Mouse (Mus musculus) macrophage (primary cell): ENCODE measurements around the gene Sec14l3. TPM values are rescaled to one million over a fixed set of nuclear protein-coding genes. Genes with fewer than 3 reads are reported as not detected.

Source experiments
- H3K27ac ChIP-seq: fragments of 350-480 bp; formaldehyde crosslinking; 2 replicates; pipeline ENCODE4 v1.9.0; 2021
- H3K36me3 ChIP-seq: fragments of 350-480 bp; formaldehyde crosslinking; 2 replicates; pipeline ENCODE4 v1.9.0; 2021; ENCODE audit errors: inconsistent target
- H3K4me3 ChIP-seq: fragments of 350-480 bp; formaldehyde crosslinking; 2 replicates; pipeline ENCODE4 v1.9.0; 2021; ENCODE audit errors: inconsistent target
- H3K79me2 ChIP-seq: fragments of 350-480 bp; formaldehyde crosslinking; 2 replicates; pipeline ENCODE4 v1.9.0; 2021; ENCODE audit errors: inconsistent target
- WGBS: methylation state at CpG from one replicate; pipeline ENCODE4 v1.1.7; 2026; ENCODE audit warnings: inconsistent platforms; ENCODE audit not compliant: missing documents; 5-methylcytosine and 5-hydroxymethylcytosine counted together
- polyA plus RNA-seq: library from polyadenylated mRNA; stranded (reverse); fragments of 250-400 nt; gene quantifications from 3 replicates; pipeline ENCODE4 v1.2.4, GENCODE M21; 2018; ENCODE audit warnings: inconsistent platforms

Gene Sec14l3
- polyA plus RNA-seq, 1 experiment from 2014 or later = not detected

DNA sequence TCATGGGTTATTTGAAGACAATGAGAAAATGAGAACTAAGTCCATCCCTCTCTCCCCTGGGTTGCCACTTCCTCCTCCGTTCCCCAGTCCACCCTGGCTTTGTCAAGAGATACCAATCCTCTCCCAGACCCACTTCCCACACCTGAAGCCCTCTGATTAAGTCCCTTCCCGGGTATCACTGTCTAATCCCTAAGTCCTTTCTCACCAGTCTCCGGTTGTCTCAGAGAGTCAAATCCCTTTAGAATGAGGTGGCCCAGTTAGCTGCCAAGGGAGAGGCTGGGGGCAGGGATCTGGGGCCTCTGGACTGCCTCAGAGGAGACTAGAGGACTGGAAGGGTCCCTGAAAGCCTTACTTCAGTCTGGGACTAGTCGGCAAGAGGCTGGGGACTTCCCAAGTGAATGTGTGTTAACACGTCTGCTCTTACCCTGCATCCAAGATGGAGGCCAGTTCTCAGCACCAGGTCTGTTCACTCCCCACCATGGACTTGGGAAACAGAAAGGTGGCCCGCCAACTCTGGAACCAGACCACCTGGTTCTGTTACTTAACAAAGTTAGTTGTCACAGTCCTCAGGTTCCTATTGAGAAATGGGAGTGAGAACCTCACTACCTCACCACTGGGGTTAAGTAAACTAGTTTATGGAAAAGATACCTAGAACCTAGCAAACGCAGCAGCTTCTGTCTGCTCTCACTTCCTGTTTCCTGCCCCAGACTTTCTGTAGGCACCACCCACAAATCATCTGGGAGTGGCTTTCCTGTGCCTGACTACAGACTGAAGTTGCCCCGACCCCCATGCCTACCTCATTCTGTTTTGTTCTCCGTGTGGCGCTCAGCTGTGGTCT lies 58.3 kb downstream of the Sec14l3 start, which contains the start of gene Sec14l2:
Sec14l2 (minus strand) TSS at position 674 of the 838 bp plus-strand sequence.
- Histone ChIP-seq H3K79me2 (no peaks in the 10 kb centered on the region), H3K27ac (no peak within 1 kb of the TSS), H3K4me3 (no peak within 1 kb of the TSS), H3K36me3 (no peaks in the 10 kb centered on the region)
- 54% methylated on average over 10 of the region's 10 CpGs for WGBS

DNA sequence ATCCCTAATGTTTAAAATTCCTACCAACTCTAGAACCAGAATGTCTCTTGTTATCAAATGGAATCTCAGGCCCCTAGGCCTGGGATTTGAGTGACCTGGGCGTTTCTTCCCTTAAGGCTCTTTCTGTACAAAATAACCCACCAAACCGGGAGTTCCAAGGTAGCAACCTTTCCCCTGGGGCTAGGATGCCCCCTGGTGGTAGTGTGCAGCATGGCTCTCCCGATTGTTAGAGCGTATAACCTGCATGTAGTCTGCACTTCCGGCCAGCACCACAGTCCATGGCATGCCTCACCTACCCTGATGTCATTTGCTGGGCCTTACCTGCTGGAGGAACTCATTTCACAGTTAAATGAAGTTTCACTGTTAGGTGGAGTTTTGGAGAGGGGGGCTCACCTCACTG lies 59.3 kb downstream of the Sec14l3 start:
- no peak overlapping the region for H3K4me3 ChIP-seq
- WGBS = 77% methylated on average over 5 of the region's 5 CpGs

DNA sequence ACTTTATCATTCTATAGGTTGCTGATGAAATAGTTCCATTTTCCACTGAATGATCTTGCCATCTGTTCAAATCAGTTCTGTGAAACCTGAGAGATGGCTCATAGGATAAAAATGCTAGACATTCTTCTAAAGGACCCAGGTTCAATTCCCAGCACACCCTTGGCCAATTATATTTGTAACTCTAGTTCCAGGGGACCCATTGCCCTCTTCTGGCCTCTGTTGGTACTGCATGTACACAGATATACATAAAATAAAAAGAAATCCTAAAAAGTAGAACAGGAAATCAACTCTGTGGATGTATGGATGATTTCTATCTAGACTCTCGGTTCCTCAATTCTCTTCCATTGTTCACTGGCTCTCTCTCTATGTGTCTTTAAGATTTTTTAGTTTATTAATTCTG lies 62.4 kb downstream of the Sec14l3 start:
- Histone ChIP-seq H3K27ac (no peak overlapping the region), H3K79me2 (no peaks in the 10 kb centered on the region), H3K4me3 (no peak overlapping the region), H3K36me3 (no peaks in the 10 kb centered on the region)
- WGBS = 100% methylated on average over 1 of the region's 1 CpGs

More for the DNA sequence above, 59.3 kb downstream of the Sec14l3 start:
- Histone ChIP-seq H3K36me3 (no peaks in the 10 kb centered on the region), H3K79me2 (no peaks in the 10 kb centered on the region), H3K27ac (no peak overlapping the region)

Other genes with a start within 250 kb of the Sec14l3 start
- 11.1 to 28.2 TPM (median 13.4 TPM) in 3 replicates for gene Osbp2, start 200.9 kb upstream of the Sec14l3 start, polyA plus RNA-seq
- gene 4921536K21Rik, start 169.7 kb upstream of the Sec14l3 start, polyA plus RNA-seq = 0.23 to 0.27 TPM (median 0.26 TPM) in 3 replicates
- gene Dusp18, start 169.6 kb upstream of the Sec14l3 start, polyA plus RNA-seq = 1.5 to 2.8 TPM (median 1.5 TPM) in 3 replicates
- 7.6 to 21.0 TPM (median 11.5 TPM) in 3 replicates for gene Slc35e4, start 150.2 kb upstream of the Sec14l3 start, polyA plus RNA-seq
- gene Tcn2, start 132.7 kb upstream of the Sec14l3 start, polyA plus RNA-seq = 146 to 274 TPM (median 178 TPM) in 3 replicates
- 48.4 to 113 TPM (median 80.4 TPM) in 3 replicates for gene Pes1, start 100.9 kb upstream of the Sec14l3 start, polyA plus RNA-seq
- not detected in 3 replicates for gene 4930556J24Rik, start 88.1 kb upstream of the Sec14l3 start, polyA plus RNA-seq
- not detected in 3 replicates for gene Gal3st1, start 81.2 kb upstream of the Sec14l3 start, polyA plus RNA-seq
- gene Sec14l4, start 33.4 kb upstream of the Sec14l3 start, polyA plus RNA-seq = not detected in 3 replicates
- gene Mtfp1, start 30.6 kb downstream of the Sec14l3 start, polyA plus RNA-seq = 1.4 to 1.6 TPM (median 1.5 TPM) in 3 replicates
- gene Sec14l2, start 58.6 kb downstream of the Sec14l3 start, polyA plus RNA-seq = 0.12 to 0.22 TPM (median 0.15 TPM) in 3 replicates
- 7.0 to 14.0 TPM (median 11.5 TPM) in 3 replicates for gene Rnf215, start 70.4 kb downstream of the Sec14l3 start, polyA plus RNA-seq
- gene Ccdc157, start 95.5 kb downstream of the Sec14l3 start, polyA plus RNA-seq = 0.62 to 1.1 TPM (median 1.0 TPM) in 3 replicates
- gene Sf3a1, start 95.5 kb downstream of the Sec14l3 start, polyA plus RNA-seq = 22.6 to 31.7 TPM (median 29.8 TPM) in 3 replicates
- 9.4 to 23.8 TPM (median 16.5 TPM) in 3 replicates for gene Tbc1d10a, start 121.9 kb downstream of the Sec14l3 start, polyA plus RNA-seq
- 2.2 to 3.4 TPM (median 2.2 TPM) in 3 replicates for gene Castor1, start 153.4 kb downstream of the Sec14l3 start, polyA plus RNA-seq
- 9.4 to 10.8 TPM (median 9.9 TPM) in 3 replicates for gene Osm, start 171.6 kb downstream of the Sec14l3 start, polyA plus RNA-seq
- 0.06 to 0.14 TPM in 2 of 3 replicates, not detected in the other for gene Lif, start 192.7 kb downstream of the Sec14l3 start, polyA plus RNA-seq